Mouse (Mus musculus) embryonic facial prominence, embryonic 10.5 days (tissue): ENCODE measurements around the gene Pbp2. TPM values are rescaled to one million over a fixed set of nuclear protein-coding genes. Genes with fewer than 3 reads are reported as not detected.

Source experiments
- DNase-seq: peaks from one replicate; pipeline ENCODE4 v3.0.0-alpha.2; 2017; ENCODE audit warnings: low spot score
- H3K27ac ChIP-seq: fragments of 300-500 bp; sonication (generic); replicated peaks from 2 replicates; pipeline ENCODE4 v1.5.1; 2016; ENCODE audit warnings: mild to moderate bottlenecking
- H3K27me3 ChIP-seq: fragments of 300-500 bp; sonication (generic); replicated peaks from 2 replicates; pipeline ENCODE4 v1.6.1; 2016; ENCODE audit warnings: low read depth, mild to moderate bottlenecking; ENCODE audit not compliant: poor library complexity, severe bottlenecking
- H3K36me3 ChIP-seq: fragments of 300-500 bp; sonication (generic); replicated peaks from 2 replicates; pipeline ENCODE4 v1.6.1; 2016; ENCODE audit warnings: mild to moderate bottlenecking, moderate library complexity
- H3K4me1 ChIP-seq: fragments of 300-500 bp; sonication (generic); 2 replicates; pipeline ENCODE4 v1.6.1; 2016
- H3K4me3 ChIP-seq: fragments of 300-500 bp; sonication (generic); 2 replicates; pipeline ENCODE4 v1.5.1; 2016; ENCODE audit warnings: mild to moderate bottlenecking, moderate library complexity
- H3K9me3 ChIP-seq: fragments of 300-500 bp; sonication (generic); 2 replicates; pipeline ENCODE4 v1.6.1; 2016; ENCODE audit warnings: mild to moderate bottlenecking
- WGBS: fragments of 180-500 bp; shearing (Covaris S2); methylation state at CpG from one replicate; pipeline ENCODE4 v1.1.7; 2016; 5-methylcytosine and 5-hydroxymethylcytosine counted together
- polyA plus RNA-seq: library from polyadenylated mRNA; unstranded; fragments of >200 nt; fragmentation: Nextera tagmentation; extraction: Ambion mirVana; gene quantifications from 2 replicates; pipeline ENCODE4 v1.2.1, GENCODE M21; 2016

Pbp2 gene
- polyA plus RNA-seq, 1 experiment from 2014 or later = not detected

- DNase-seq = no peak
- Histone ChIP-seq H3K27me3 (no peaks in the 10 kb centered on the region), H3K4me1 (peaks cover 18% of the 10 kb centered on the region), H3K9me3 (no peaks in the 10 kb centered on the region), H3K27ac (no peak overlapping the region), H3K36me3 (no peaks in the 10 kb centered on the region), H3K4me3 (no peak overlapping the region)
- WGBS = 80% methylated on average over 3 of the region's 3 CpGs
Observed at GRCm38 (mm10) chr6:135324111-135324510, 13.9 kb upstream of the Pbp2 start.

DNA sequence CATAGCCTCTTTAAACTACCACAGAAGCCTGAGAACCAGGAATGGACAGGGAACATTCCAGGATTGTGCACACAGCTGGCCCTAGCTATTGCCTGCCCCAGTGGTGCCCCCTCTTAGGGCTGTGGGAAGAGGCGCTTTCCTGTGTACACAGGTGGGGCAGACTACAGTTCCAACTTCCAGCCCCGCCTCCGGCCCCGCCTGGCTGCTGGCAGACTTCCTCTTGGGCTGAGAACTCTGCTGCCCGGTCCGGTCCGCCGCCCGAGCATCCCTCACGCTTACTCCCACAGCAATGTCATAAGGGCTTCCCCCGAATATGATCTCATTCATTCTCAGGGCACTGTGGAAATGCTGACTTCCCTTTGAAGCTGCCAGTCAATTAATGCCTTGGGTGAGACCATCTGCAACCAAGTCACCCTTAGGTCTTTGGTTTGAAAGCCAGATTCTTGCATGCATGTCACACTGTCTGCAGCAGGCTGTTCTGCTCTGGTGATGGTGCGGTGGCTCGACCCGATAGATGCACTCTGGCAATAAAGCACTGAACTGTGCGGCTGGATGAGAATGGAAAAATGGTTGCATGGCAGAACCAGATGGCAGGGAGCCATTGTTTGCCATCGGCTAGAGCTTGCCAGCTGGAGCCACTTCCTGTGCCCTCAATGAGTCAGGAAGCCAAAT, 13.2 kb upstream of the Pbp2 start:
- peak overlapping the region; percentile 31 for H3K27ac ChIP-seq
- peak; percentile 60 for DNase-seq
- 47% methylated on average over 16 of the region's 16 CpGs for WGBS

GRCm38 (mm10) chr6:135322749-135323148, 12.5 kb upstream of the Pbp2 start:
- 55% methylated on average over 7 of the region's 7 CpGs for WGBS
- Histone ChIP-seq H3K27ac (peak overlapping the region; percentile 31), H3K4me3 (no peak overlapping the region)

More for the DNA sequence above, 13.2 kb upstream of the Pbp2 start:
- Histone ChIP-seq H3K36me3 (no peaks in the 10 kb centered on the region), H3K27me3 (no peaks in the 10 kb centered on the region), H3K4me1 (peaks cover 18% of the 10 kb centered on the region), H3K9me3 (no peaks in the 10 kb centered on the region), H3K4me3 (no peak overlapping the region)

GRCm38 (mm10) chr6:135319431-135319933, 9.3 kb upstream of the Pbp2 start:
- Histone ChIP-seq H3K9me3 (no peaks in the 10 kb centered on the region), H3K27me3 (no peaks in the 10 kb centered on the region), H3K4me3 (no peak overlapping the region), H3K36me3 (no peaks in the 10 kb centered on the region), H3K4me1 (peaks cover 18% of the 10 kb centered on the region), H3K27ac (no peak overlapping the region)
- DNase-seq = no peak
- WGBS = 79% methylated on average over 5 of the region's 5 CpGs

More at GRCm38 (mm10) chr6:135322749-135323148, 12.5 kb upstream of the Pbp2 start:
- Histone ChIP-seq H3K27me3 (no peaks in the 10 kb centered on the region), H3K36me3 (no peaks in the 10 kb centered on the region), H3K4me1 (peaks cover 18% of the 10 kb centered on the region), H3K9me3 (no peaks in the 10 kb centered on the region)
- no peak for DNase-seq

DNA sequence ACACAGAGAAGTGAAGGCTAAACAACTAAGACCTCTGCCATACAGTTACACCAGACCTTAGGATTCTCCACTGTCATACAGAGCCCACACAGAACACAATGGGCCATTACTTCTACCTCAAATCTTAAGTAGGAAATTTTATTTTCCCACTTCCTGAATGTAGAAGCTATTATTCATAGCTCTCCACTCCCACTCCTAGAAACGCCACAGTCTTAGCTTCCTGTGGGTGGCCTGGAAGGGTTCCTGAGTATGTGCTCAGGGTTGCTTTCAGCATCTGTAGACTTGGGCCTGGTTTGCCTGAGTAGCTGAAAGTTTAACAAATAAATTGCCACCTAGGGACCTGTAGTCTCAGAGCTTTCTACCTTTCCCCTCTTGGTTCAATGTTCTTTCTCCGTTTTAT, 5.9 kb upstream of the Pbp2 start:
- Histone ChIP-seq H3K9me3 (no peaks in the 10 kb centered on the region), H3K4me1 (peaks cover 9% of the 10 kb centered on the region), H3K27ac (no peak overlapping the region), H3K36me3 (no peaks in the 10 kb centered on the region), H3K4me3 (no peak overlapping the region), H3K27me3 (no peaks in the 10 kb centered on the region)
- no peak for DNase-seq
- WGBS = 80% methylated on average over 2 of the region's 2 CpGs

GRCm38 (mm10) chr6:135313981-135314380, 3.8 kb upstream of the Pbp2 start:
- 59% methylated on average over 9 of the region's 9 CpGs for WGBS
- no peaks in the 10 kb centered on the region for H3K27me3 ChIP-seq
- H3K9me3 ChIP-seq = no peaks in the 10 kb centered on the region
- no peak overlapping the region for H3K27ac ChIP-seq
- DNase-seq = no peak
- no peaks in the 10 kb centered on the region for H3K36me3 ChIP-seq
- peaks cover 9% of the 10 kb centered on the region for H3K4me1 ChIP-seq
- no peak overlapping the region for H3K4me3 ChIP-seq

- Histone ChIP-seq H3K9me3 (no peaks in the 10 kb centered on the region), H3K27me3 (no peaks in the 10 kb centered on the region), H3K4me1 (peaks cover 9% of the 10 kb centered on the region), H3K4me3 (no peak overlapping the region), H3K36me3 (no peaks in the 10 kb centered on the region), H3K27ac (no peak overlapping the region)
- DNase-seq = no peak
- WGBS = 86% methylated on average over 5 of the region's 5 CpGs
Observed at GRCm38 (mm10) chr6:135312038-135312437, 1.8 kb upstream of the Pbp2 start.

DNA sequence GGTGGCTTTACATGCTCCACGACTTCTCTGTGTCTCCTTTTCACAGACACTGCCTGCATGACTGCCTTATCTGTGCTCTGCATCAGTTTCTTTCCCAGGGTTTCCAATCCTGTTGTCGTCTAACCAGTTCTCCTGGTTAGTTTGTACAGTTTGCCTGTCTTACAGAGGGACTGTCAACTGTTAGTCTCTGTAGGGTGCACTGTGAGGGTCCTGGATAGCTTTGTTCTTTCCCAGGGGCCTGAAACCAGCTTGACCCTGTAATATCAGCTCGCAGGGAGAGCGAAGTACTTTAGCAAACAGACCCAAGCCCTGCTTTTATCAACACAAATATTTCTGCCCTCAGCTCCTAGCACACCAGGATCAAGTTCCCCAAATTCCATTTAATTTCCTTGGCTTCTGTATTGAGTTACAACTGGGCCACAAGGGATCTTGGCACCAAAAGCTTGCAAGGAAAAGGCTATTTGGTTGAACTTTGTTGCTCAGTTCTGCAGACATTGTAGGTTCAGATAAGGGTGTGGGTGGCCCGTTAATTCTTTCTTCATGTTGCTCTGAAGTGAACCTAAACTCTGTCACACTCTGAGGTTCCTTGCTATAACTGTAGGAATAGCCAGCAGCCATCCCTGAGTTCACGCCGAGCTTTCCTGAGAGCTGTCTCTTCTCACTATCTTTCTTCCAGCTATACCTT, 5.5 kb downstream of the Pbp2 start:
- peak; percentile 34 for DNase-seq
- Histone ChIP-seq H3K27me3 (no peaks in the 10 kb centered on the region), H3K27ac (peak overlapping the region; percentile 72), H3K9me3 (no peaks in the 10 kb centered on the region), H3K36me3 (no peaks in the 10 kb centered on the region), H3K4me1 (peaks cover 17% of the 10 kb centered on the region), H3K4me3 (no peak overlapping the region)
- 47% methylated on average over 7 of the region's 7 CpGs for WGBS

DNA sequence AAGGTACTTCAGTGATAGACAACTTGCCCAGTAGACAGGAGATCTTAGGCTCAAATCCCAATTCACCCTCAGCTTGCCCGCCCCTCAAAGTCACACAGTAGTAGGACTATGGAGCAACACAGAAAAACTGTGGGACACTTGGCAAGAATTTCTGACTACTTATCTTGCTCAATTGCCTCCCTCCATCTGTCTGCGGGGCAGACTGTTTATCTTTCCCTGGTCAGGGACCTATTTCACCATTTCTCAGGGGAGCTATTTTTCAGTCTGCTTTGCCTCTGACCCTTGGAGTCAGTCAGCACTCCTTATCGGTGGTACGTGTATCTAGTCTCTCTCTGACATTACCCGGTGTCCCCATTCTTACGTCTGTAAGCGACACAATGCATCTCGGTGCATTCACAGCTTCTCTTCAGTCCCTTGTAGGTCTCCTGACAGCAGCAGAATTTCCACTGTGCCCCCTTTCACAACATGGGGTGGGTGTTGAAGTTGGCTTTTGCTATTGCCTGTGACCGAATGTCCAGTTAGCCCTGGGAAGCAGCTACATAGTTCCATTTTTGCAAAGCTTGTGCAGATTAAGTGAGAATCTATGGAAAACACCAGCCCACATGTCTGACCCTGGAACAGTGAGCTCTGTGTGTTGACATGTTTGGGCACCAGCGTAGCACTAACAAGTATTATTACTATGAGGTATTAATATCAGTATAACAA, 7.6 kb downstream of the Pbp2 start:
- 84% methylated on average over 10 of the region's 10 CpGs for WGBS

DNA sequence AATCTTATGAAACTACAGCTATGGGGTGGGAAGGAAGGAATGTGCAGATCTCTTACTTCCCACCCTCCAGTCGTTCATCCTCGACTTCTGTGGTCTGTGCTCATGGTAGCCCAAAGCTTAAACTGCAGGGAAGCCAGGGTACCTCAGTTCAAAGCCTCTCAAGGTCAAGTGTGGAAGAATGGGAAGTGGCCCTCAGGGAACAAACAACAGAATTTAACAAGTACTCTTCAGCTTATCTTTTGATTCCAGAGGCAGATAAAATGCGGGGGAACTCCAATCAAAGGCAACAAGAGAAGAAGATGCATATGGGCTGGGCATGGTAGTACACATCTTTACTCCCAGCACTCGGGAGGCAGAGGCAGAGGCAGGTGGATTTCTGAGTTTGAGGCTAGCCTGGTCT, 9.7 kb downstream of the Pbp2 start:
- H3K4me1 ChIP-seq = peaks cover 25% of the 10 kb centered on the region
- 87% methylated on average over 4 of the region's 4 CpGs for WGBS
- no peaks in the 10 kb centered on the region for H3K9me3 ChIP-seq
- H3K36me3 ChIP-seq = no peaks in the 10 kb centered on the region
- DNase-seq = no peak
- H3K4me3 ChIP-seq = no peak overlapping the region
- H3K27me3 ChIP-seq = no peaks in the 10 kb centered on the region
- H3K27ac ChIP-seq = no peak overlapping the region

More for the DNA sequence above, 7.6 kb downstream of the Pbp2 start:
- Histone ChIP-seq H3K4me1 (peaks cover 17% of the 10 kb centered on the region), H3K27me3 (no peaks in the 10 kb centered on the region), H3K9me3 (no peaks in the 10 kb centered on the region), H3K27ac (no peak overlapping the region), H3K36me3 (no peaks in the 10 kb centered on the region), H3K4me3 (no peak overlapping the region)
- DNase-seq = no peak

DNA sequence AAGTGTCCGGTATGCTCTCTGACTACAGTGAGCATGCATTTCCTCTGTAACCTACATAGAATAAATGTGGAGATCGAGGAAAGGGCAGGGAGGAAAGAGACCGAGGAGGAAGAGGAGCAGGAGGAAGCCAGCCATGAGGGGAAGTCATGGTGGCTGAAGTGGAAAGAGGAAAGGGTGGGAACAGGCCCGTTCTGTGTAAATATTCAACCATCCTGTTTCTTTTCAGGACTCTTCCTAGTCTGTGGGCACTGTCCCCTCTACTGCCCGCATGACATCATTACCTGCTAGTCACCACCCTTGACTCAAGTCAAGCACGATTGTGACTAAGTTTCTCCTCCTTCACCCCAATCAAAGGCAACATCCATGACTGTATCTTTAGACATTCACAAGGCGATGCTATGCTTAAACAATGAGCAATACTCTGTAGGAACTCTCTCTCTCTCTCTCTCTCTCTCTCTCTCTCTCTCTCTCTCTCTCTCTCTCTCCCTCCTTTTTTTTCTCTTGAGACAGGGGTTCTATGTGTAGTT, 11.1 kb downstream of the Pbp2 start:
- Histone ChIP-seq H3K27me3 (no peaks in the 10 kb centered on the region), H3K27ac (no peak overlapping the region), H3K36me3 (no peaks in the 10 kb centered on the region), H3K4me3 (no peak overlapping the region), H3K9me3 (no peaks in the 10 kb centered on the region), H3K4me1 (peaks cover 18% of the 10 kb centered on the region)
- no peak for DNase-seq
- WGBS = 86% methylated on average over 7 of the region's 7 CpGs

- no peak for DNase-seq
- H3K27me3 ChIP-seq = no peaks in the 10 kb centered on the region
- H3K36me3 ChIP-seq = no peaks in the 10 kb centered on the region
- WGBS = 93% methylated on average over 7 of the region's 7 CpGs
- H3K4me3 ChIP-seq = no peak overlapping the region
- peaks cover 12% of the 10 kb centered on the region; the same call in 1 of the 2 replicates for H3K4me1 ChIP-seq
- H3K9me3 ChIP-seq = no peaks in the 10 kb centered on the region
- no peak overlapping the region for H3K27ac ChIP-seq
Observed at GRCm38 (mm10) chr6:135297570-135297969, 12.6 kb downstream of the Pbp2 start.
